Comparison of ENCODE assay signal across 9 mouse cellular contexts in the genomic region with DNA sequence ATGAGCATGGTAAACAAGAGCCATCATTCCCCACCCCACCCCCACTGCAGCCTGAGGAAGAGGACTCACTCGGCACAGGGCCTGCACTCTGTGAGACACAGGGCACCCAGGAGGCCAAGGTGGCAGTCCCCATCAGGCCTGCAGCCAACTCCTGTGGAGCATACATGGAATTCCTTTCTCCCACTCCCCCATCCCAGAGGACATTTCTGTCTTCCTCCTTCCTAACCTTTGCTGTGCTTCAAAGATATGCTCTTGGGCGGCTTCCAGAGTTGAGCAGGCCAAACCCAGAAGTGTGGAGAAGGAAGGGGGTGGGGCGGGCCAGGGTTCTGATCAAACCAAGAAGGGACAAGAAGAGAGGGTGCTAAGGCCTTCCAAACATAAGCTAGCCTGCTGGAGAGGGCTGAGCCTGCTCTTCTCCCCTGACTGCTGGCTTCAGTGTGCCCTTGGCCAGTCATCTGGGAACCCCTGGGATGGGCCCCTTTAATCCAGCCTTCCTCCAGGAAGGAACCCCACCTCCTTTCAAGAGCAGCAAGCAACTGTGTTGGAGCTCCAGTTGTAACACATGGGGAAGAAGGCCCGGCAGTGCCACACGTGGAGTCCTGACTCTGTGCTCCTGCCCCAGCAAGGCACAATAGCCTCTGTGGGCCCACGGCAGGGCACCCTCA. TPM values are rescaled to one million over a fixed set of nuclear protein-coding genes. Genes with fewer than 3 reads are reported as not detected.
DNase-seq lines count a peak whose midpoint lies in the region; ATAC-seq lines count a peak whose summit lies in the region.
"Had no signal": no experiment of that assay in that cellular context is flagged by ENCODE, and none has a peak within 500 bp of the region (broad histone marks: within the 10 kb centered on the region; RNA-seq: fewer than 3 reads in every experiment).

No protein-coding gene starts in this region.

- no peaks in the 10 kb centered on the region for H3K9me3 ChIP-seq in embryonic facial prominence, embryonic 10.5 days
- H3K9me3 ChIP-seq in limb, embryonic 10.5 days (replicated peaks), result no peaks in the 10 kb centered on the region
- H3K9me3 ChIP-seq in midbrain, embryonic 13.5 days, result no peaks in the 10 kb centered on the region

- no peaks in the 10 kb centered on the region for H3K27me3 ChIP-seq in embryonic facial prominence, embryonic 10.5 days (replicated peaks; ENCODE audit: low read depth, poor library complexity, severe bottlenecking)
- no peaks in the 10 kb centered on the region for H3K27me3 ChIP-seq in limb, embryonic 10.5 days (ENCODE audit: low read depth, poor library complexity, severe bottlenecking)
- no peaks in the 10 kb centered on the region for H3K27me3 ChIP-seq in midbrain, embryonic 13.5 days

- intact Hi-C loops in heart, postnatal 36 days (cut with DNase I), result no loop called here
- intact Hi-C loops in left cerebral cortex, postnatal 36 days (cut with DNase I), result no loop called here

- H3K4me1 ChIP-seq in embryonic facial prominence, embryonic 10.5 days, result peaks cover 95% of the 10 kb centered on the region
- H3K4me1 ChIP-seq in limb, embryonic 10.5 days, result peaks cover 94% of the 10 kb centered on the region
- peaks cover 86% of the 10 kb centered on the region for H3K4me1 ChIP-seq in midbrain, embryonic 13.5 days (replicated peaks)

- H3K36me3 ChIP-seq in embryonic facial prominence, embryonic 10.5 days (replicated peaks), result peaks cover 53% of the 10 kb centered on the region
- peaks cover 48% of the 10 kb centered on the region for H3K36me3 ChIP-seq in limb, embryonic 10.5 days
- H3K36me3 ChIP-seq in midbrain, embryonic 13.5 days, result peaks cover 44% of the 10 kb centered on the region

- 28% methylated on average over 6 of the region's 6 CpGs for WGBS in embryonic facial prominence, embryonic 10.5 days
- 21% methylated on average over 6 of the region's 6 CpGs for WGBS in limb, embryonic 10.5 days
- WGBS in midbrain, embryonic 13.5 days, result 53% methylated on average over 6 of the region's 6 CpGs

- DNase-seq in adrenal gland, postnatal 10 days, result peak; percentile 81
- no peak for DNase-seq in adrenal gland, adult 18-20 months (ENCODE audit: low spot score in 2 of 2)
- DNase-seq in embryonic facial prominence, embryonic 10.5 days (ENCODE audit: low spot score), result peak; percentile 37
- DNase-seq in heart, postnatal 36 days, result peak; percentile 38 to 50
- DNase-seq in limb, embryonic 10.5 days (ENCODE audit: low spot score), result no peak
- DNase-seq in thymus, postnatal 14 days, result no peak
- DNase-seq in left cerebral cortex, postnatal 36 days (ENCODE audit: low spot score in 2 of 2), result no peak

- peak overlapping the region; percentile 33 for H3K4me3 ChIP-seq in embryonic facial prominence, embryonic 10.5 days
- peak overlapping the region; percentile 16; the same call in 1 of the 2 replicates for H3K4me3 ChIP-seq in limb, embryonic 10.5 days
- no peak overlapping the region for H3K4me3 ChIP-seq in midbrain, embryonic 13.5 days (replicated peaks)

- ATAC-seq in midbrain, embryonic 13.5 days, result no peak

- peak overlapping the region; percentile 11; the same call in 1 of the 2 replicates for H3K4me2 ChIP-seq in midbrain, embryonic 13.5 days (replicated peaks)

- peak overlapping the region; percentile 81 for H3K27ac ChIP-seq in embryonic facial prominence, embryonic 10.5 days (replicated peaks)
- peak overlapping the region; percentile 80 for H3K27ac ChIP-seq in limb, embryonic 10.5 days
- H3K27ac ChIP-seq in midbrain, embryonic 13.5 days, result peak overlapping the region; percentile 19

- H3K9ac ChIP-seq in midbrain, embryonic 13.5 days (replicated peaks), result no peak overlapping the region; the same call in 1 of the 2 replicates

RNA-seq across cellular contexts. Expression of a gene that starts 55.8 kb away (rescaled TPM):
- total RNA-seq in adrenal gland, postnatal 10 days (2021), result not detected
- total RNA-seq in adrenal gland, adult 18-20 months (2021), result not detected
- polyA plus RNA-seq in embryonic facial prominence, embryonic 10.5 days (2016; fragmentation: Nextera tagmentation; extraction: Ambion mirVana), result not detected in 2 replicates
- not detected for total RNA-seq in heart, postnatal 36 days (2021)
- not detected in 2 replicates for polyA plus RNA-seq in limb, embryonic 10.5 days (2016; fragmentation: Nextera tagmentation; extraction: Ambion mirVana)
- polyA plus RNA-seq in midbrain, embryonic 13.5 days (2015; fragmentation: Nextera tagmentation; extraction: Ambion mirVana), result not detected in 2 replicates
- total RNA-seq in left cerebral cortex, postnatal 36 days (2021), result not detected
- polyA plus RNA-seq: C2C12 had no signal

Comparison
In these comparisons a context has a peak if more than half of its experiments do, and no peak if none do; other contexts are left out.
1. DNase-seq: peak in adrenal gland, postnatal 10 days (single experiment), embryonic facial prominence, embryonic 10.5 days (single experiment) and heart, postnatal 36 days (2 of 2); none in adrenal gland, adult 18-20 months (0 of 2), limb, embryonic 10.5 days (single experiment), thymus, postnatal 14 days (single experiment) and left cerebral cortex, postnatal 36 days (0 of 2).
2. H3K27ac ChIP-seq: peak in every context shown above with its lines; median percentile 81 in embryonic facial prominence, embryonic 10.5 days; 80 in limb, embryonic 10.5 days; 19 in midbrain, embryonic 13.5 days.